Mouse (Mus musculus) right cerebral cortex, postnatal 25 days (tissue): Measurements from ENCODE around the gene Tchhl1.
A peak's percentile ranks its signal among the peaks of the same experiment; 100 is the strongest.
"Not testable (repeated sequence)": the region's sequence is repeated elsewhere in the genome, so short reads cannot be mapped to it uniquely, and the experiment has no call there.

Experiments
- DNase-seq: peaks from one replicate; pipeline ENCODE4 v3.0.0; 2022

Gene Tchhl1

DNA sequence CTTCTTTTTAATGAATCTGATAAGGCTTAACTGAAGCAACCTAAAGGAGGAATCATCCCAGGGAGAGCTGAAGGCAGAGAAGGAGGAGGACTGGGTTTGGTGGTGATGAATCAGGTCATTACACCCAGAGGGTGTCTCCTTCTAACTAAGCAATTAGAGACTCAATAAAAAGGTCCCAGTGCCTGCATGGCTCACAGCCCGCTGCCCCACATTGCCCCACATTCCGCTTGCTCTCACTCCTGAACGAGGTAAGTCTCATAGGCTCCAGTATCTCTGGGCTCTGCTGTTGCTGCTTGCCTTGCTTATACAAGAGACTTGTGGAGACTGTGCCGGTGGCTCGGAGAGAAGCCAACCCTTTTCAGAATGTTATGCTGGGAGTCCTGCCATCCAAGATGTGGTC lies at the start of gene Tchhl1:
Gene Tchhl1, plus strand, starts transcription at position 194 of the 400 bp plus-strand sequence.
- DNase-seq = no peak

DNA sequence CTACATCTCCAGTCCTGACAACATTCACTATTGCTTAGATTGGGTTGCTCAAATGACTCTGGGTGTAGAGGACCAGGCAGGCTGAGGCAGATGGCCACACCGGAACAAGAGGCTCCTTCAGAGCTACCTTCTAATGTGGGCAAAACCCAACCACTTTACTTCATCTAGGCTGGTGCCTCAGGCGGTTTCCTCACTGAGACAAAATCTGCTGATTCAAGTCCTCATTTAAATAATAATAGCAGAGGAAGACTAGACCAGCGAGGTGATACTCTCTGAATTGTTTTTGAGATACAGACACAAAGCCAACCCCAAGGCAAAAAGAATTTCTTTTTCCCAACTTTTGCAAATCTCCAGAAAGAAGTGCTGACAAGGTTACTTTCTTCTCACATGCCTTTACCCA lies 36.9 kb upstream of the Tchhl1 start:
- no peak for DNase-seq

DNA sequence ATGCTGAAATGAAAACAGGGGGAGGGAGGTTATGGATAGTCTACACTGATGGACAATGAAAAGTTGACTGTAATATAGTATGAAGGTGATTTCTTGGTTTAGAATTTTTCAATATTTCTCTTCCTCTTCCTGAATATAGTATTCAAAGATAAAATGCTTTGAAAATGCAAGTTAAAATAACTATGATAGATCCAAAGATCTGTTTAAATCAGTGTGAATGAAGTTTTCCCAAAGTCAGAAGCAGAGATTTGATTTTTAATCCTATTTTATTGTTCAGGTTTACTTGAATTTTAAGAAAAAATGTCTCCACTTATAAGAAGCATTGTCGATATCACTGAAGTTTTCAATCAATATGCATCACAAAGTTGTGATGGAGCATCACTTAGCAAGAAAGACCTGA lies 26.5 kb upstream of the Tchhl1 start, which contains the start of gene Tchh:
Gene Tchh, plus strand, starts transcription at position 301 of the 400 bp plus-strand sequence.
- no peak for DNase-seq

DNA sequence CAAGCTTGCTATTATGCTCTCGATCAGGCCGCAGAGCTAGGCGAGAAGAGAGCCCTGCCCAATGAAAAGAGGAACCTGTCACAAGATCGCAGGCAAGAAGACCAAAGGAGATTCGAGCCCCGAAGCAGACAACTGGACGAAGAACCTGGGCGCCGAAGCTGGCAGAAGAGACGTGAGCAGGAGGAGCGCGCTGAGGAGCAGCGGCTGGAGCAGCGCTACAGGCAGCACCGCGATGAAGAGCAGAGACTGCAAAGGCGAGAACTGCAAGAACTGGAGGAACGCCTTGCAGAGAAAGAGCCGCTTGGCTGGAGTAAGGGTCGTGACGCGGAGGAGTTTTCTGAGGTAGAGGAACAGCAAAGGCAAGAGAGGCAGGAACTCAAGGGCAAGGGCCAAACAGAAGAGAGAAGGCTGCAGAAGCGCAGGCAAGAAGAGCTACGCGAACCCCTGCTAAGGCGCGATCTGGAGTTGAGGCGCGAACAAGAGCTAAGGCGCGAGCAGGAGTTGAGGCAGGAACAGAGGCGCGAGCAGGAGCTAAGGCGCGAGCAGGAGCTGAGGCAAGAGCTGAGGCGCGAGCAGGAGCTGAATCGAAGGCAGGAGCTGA lies 25.0 kb upstream of the Tchhl1 start:
- DNase-seq = peak; percentile 44

DNA sequence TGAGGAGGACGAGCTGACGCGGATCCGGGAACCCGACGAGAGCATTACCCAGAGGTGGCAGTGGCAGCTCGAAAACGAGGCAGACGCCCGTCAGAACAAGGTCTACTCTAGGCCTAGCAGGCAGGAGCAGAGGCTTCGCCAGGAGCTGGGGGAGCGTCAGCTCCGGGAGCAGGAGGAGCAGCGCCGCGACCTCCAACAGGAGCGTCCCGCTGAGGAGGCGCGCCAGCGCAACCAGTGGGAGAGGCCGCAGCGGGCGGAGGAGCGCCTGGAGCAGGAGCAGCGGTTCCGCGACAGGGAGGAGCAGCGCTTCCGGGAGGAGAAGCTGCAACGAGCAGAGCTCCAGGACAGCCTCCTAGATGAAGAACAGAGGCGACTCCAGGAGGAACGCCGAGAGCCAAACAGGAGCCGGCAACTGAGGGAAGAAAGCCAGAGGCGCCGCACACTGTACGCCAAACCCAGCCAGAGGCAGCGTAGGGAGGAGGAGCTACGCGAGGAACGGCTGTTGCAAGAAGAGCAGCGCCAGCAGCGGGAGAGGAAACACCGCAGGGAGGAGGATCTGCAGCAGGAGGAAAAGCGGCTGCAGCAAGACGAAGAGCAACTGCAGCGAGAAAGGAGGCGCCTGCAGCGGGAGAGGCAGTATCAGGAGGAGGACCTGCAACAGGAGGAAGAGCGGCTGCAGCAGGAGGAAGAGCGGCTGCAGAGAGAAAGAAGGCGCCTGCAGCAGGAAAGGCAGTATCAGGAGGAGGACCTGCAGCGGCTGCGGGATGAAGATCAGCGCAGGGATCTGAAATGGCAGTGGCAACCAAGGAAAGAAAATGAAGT lies 24.0 kb upstream of the Tchhl1 start:
- DNase-seq = peak; percentile 73

DNA sequence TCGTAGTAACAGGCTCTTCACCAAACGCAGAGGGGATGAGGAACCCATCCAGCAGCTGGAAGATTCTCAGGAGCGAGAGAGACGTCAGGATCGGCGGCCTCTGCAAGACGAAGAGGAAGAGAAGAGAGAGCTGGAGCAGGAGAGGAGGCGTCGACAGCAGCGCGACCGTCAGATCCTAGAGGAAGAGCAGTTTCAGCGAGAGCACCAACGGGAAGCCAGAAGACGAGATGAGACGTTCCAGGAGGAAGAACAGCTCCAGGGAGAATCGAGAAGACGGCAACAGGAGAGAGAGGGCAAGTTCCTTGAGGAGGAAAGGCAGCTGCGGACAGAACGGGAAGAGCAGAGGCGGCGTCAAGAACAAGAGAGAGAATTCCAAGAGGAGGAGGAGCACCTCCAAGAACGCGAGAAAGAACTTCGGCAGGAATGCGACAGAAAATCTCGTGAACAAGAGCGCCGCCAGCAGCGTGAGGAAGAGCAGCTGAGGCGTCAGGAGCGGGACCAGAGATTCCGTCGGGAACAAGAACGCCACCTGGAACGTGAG lies 23.3 kb upstream of the Tchhl1 start:
- peak; percentile 30 for DNase-seq

DNA sequence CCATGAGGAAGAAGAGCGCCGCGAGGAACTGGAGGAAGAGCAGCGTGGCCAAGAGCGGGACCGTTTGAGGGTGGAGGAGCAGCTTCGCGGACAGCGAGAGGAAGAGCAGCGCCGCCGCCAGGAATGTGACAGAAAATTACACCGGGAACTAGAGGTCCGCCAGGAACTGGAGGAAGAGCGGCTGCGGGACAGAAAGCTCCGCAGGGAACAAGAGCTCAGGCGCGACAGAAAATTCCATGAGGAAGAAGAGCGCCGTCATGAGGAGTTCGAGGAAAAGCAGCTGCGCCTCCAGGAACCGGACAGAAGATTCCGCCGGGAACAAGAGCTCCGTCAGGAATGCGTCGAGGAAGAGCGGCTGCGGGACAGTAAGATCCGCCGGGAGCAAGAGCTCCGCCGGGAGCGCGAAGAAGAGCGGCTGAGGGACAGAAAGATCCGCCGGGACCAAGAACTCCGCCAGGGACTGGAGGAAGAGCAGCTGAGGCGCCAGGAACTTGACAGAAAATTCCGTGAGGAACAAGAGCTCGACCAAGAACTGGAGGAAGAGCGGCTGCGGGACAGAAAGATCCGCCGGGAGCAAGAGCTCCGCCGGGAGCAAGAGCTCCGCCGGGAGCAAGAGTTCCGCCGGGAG lies 22.3 kb upstream of the Tchhl1 start:
- peak; percentile 8 for DNase-seq

DNA sequence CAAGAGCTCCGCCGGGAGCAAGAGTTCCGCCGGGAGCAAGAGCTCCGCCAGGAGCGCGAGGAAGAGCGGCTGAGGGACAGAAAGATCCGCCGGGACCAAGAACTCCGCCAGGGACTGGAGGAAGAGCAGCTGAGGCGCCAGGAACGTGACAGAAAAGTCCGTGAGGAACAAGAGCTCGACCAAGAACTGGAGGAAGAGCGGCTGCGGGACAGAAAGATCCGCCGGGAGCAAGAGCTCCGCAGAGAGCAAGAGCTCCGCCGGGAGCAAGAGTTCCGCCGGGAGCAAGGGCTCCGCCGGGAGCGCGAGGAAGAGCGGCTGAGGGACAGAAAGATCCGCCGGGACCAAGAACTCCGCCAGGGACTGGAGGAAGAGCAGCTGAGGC lies 21.8 kb upstream of the Tchhl1 start:
- not testable (repeated sequence) for DNase-seq

DNA sequence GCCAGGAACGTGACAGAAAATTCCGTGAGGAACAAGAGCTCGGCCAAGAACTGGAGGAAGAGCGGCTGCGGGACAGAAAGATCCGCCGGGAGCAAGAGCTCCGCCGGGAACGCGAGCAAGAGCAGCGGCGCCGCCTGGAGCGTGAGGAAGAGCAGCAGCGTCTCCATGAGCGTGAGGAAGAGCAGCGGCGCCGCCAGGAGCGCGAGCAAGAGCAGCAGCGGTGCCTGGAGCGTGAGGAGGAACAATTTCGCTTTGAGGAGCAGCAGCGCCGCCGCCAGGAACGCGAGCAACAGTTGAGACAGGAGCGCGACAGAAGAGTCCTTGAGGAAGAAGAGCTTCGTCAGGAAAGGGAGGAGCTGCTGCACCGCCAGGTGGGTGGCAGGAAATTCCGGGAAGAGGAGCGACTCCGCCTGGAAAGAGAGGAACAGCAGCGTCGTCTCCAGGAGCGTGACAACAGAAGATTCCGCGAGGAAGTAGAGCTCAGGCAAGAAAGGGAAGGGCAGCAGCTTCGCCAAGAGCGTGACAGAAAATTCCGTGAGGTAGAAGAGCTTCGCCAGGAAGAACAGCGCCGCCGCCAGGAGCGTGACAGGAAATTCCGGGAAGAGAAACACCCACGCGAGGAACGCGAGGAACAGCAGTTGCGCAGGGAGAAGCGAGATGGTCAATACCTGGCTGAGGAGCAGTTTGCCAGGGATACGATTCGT lies 21.3 kb upstream of the Tchhl1 start:
- peak; percentile 75 for DNase-seq

DNA sequence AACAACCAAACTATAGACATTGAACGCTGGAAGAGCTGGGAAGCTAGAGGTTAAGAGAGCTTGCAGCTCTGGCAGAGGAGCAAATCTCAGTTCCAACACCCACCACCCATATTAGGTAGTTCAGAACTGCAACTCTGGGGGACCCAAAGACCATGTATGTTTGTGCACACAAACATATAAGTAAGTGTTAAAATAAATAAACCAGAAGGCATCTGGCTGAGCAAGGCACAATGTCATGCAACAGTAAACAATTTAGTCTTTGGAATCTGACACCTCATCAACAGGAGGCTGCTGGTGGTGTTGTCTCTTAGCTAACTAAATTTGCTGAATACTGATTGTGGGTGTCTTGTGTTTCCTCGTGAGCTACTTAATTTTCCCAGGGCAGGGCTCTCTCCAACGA lies 2.0 kb upstream of the Tchhl1 start:
- DNase-seq = no peak

DNA sequence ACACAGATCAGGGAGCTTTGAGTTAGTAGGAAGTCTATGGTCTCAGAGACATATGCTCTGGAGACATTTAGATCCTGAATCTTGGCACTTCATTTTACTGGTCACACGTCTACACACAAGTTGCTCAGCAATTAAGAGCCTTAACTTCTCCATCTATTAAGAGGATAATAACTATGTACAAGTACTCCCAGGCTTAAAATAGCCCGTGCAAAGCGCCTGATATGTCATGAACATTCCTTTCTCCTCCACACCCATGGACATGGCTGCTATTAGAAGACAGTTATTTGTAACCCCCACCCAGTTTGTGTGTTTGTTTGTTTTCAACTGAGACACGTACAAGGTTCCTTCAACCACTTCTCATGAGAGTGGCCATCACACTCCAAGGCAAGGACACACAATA lies 1.4 kb upstream of the Tchhl1 start:
- no peak for DNase-seq

DNA sequence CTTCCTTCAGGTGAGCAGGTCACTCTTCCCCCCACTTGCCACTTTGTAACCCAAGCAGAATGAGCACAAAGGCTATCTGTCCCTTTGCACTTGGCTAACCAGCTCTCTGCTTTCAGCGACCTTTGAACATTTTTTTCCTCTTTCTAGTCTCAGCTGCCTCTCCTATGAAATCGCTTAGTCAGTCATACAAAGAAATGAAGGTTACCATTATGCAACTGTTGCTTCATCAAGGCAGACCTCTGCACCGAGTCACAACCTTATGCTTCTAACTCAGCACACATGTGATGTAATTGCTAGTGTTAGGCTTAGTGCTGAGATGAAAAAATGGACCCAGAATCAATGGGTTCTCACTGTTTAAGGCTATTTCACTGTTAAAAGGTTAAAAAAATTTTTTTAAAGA lies 1.1 kb downstream of the Tchhl1 start:
- DNase-seq = no peak

DNA sequence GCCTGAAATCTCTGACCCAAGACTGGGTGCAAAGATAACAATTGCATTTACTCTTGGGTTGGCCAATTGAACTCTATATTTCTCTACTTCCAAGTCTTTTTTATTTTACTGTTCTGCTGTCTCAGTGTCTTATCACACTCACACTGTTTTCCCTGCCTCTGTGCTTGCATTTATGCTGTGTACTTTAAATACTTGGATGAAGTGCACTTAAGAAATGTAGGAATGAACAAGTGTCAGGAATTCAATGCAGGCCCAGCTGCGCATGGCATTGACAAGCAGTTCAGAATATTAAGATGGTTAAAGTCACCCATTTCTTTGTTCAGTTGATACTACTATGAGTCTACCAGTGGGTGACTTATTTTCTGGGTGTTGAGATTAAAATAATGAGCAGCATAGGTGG lies 11.5 kb downstream of the Tchhl1 start:
- DNase-seq = no peak

DNA sequence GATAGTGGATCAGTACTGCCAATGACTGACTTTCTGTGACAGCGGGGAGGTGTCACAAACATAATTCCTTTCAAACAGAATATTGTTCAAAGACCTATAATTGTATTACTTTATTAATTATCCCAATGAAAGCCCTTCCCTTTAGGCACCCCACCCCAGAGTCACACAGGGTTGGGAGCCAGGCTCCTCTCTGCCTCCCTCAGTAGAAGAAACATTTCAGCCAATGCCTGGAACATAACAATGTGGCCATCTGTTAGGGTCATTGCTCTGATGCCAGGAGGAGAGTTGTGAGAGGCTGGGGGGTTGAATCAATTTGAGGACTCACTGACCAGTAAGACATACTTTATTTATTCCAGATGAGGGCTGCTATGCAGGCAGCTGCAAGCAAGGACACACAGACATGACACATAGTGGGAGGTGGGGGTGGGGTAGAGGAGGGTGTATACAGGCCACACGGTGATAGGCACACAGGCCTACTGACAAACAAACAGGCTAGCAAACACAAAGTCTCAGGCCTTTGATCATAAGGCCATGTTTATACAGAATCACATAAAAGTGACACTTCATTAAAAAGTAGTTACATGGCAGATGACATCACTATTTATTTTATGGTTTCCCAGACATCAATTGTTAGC lies 13.5 kb downstream of the Tchhl1 start:
- DNase-seq = no peak

DNA sequence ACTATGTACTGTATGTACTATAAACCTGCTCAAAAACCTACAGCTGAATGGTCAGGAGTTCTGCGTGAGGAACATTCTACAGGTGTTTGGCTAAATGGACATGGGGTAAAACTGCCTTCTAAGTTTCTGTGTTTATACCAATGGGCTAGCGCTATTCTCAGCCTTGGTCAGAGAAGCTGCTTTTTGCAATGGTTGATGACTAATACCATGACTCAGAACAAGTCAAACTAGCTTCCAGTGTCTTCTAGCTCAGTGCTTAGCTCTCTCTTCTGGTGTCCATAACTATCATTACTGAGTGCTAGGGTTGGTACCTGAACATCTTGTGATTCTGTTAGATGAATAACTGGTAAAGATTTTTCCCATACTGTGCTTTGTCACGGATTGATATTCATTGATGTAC lies 17.1 kb downstream of the Tchhl1 start:
- no peak for DNase-seq

DNA sequence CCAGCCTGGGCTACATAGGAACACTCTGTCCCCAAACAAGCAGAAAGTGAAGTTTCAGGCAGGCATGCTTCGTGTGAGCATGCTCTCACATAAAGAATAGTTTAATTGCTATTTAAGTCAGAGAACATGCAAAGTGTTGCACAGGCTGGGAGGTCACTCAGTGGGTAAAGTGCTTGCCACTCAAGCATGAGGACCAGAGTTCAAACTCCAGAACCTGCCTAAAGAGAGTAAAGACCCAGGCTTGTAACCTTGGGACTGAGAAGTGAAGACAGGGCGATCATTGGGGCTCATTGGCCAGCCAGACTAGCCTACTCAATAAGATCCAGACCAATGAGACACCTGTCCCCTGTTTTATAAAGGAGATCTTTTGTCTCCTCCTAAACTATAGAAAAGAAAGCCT lies 20.0 kb downstream of the Tchhl1 start:
- DNase-seq = no peak

DNA sequence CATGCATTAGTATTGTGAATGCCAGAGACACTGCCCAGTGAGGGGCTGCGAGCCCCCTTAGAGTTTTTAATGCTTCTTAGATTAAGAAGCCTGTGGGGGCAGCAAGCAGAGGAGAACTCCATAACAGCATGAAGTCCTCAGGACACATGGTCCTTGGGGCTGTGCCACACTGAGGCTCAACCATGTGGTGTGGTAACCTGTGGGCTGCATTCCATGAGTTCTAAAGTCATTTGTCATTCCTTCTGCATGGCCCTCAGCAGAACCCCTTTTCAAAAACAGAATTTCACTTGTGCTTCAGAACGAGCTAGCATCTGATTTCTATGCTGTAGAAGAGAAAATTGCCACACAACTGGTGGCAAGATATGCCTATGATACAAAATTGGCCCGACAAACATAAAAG lies 23.6 kb downstream of the Tchhl1 start:
- DNase-seq = no peak

DNA sequence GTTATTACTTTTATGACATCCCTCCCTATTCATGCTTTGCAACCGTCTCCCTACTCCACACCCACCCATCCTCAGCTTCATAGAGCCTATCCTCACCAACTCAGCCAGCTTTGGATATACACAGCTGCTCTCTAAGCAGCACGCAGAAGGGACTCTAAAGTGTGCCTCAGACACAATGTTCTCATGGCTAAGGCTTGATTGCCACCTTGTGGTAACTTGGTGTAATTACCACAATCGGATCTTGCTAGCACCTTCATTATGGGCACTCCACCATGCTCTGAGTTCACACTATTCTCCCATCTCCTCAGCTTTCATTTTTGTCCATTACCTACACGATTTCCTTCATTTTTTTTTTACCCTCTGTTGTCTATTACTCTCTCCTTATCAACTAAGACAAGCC lies 25.4 kb downstream of the Tchhl1 start:
- peak; percentile 27 for DNase-seq

DNA sequence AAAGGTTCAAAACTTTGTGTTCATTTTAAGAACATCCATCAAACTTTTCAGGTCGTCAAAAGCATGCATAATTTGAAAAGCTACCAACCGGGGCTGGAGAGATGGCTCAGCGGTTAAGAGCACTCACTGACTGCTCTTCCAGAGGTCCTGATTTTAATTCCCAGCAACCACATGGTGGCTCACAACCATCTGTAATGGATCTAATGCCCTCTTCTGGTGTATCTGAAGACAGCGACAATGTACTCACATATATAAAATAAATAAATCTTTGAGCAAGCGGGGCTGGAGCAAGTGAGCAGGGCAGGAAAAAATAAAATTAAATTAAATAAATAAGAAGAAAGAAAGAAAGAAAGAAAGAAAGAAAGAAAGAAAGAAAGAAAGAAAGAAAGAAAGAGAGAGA lies 26.2 kb downstream of the Tchhl1 start:
- DNase-seq = not testable (repeated sequence)

DNA sequence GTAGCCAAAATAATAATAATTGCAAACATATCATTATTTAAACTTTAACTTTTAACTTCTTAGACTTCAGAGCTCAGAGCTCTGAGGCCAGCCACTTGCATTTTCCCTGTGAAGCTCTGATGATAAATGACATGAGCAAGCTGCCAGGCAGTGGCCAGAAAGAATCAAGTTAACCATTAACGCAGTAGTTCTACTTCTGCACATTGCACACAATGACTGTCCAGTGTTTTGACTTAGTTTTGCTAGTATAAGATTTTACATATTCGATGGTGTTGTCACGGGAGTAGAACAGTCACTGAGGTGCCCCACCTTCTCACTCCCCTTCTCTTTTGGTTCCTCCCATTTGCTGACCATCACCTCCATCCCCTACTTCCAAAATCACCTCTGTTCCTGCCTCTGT lies 28.6 kb downstream of the Tchhl1 start:
- no peak for DNase-seq

DNA sequence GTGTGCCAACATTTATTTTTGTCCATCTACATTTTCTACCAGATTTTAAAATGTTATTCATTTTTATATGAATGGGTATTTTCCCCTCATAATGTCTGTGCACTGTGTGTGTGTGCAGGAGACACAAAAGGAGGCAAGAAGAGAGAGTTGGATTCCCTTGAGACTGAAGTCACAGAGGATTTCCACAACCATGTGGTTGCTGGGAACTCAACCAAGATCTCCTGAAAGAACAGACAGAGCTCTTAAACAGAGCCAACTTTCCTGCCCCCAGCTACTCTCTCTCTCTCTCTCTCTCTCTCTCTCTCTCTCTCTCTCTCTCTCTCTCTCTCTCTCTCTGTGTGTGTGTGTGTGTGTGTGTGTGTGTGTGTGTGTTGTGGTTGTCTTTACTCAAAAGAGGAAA lies 30.6 kb downstream of the Tchhl1 start:
- DNase-seq = no peak

DNA sequence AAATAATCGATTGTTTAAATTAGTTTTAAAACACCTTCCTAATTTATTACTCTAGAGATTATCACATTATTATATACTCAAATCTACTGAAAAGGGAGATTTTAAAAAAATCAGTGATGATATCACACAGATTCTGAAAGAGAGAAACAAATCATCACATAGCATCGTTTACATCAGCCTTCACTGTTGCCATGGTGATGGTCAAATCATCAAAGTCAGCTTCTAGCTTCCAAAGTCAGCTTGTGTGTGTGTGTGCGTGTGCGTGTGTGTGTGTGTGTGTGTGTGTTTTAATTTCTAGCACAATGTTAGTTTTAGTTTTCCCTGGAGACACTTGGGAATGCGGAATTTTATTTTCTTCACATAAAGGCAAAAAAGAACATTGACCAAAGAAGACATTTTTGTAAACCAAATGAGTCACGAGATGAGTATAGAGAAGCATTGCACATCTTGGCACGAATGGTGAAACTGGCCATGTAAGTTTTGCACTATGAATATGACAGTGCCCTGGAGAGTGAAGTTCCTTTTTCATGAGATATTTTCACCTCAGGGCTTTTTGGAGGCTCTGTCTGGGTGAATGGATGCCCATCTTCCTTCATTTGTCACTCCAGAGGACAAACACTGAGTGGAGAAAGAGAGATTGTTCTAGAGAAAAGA lies 36.1 kb downstream of the Tchhl1 start:
- no peak for DNase-seq
